Mouse (Mus musculus): ENCODE results near the gene Dupd1. TPM values are rescaled to one million over a fixed set of nuclear protein-coding genes. Genes with fewer than 3 reads are reported as not detected.

Gene Dupd1
- 0.14 TPM in 1 of 2 replicates, not detected in the other for polyA plus RNA-seq (2015; fragmentation: Nextera tagmentation; extraction: Ambion mirVana)

- no peaks in the 10 kb centered on the region for H3K36me3 ChIP-seq
- no peaks in the 10 kb centered on the region for H3K27me3 ChIP-seq
- peaks cover 2% of the 10 kb centered on the region for H3K4me1 ChIP-seq (replicated peaks)
- H3K4me3 ChIP-seq: no peak within 1 kb of the TSS
- WGBS: 74% methylated on average over 5 of the region's 5 CpGs
- H3K9ac ChIP-seq: no peak within 1 kb of the TSS
- no peak within 1 kb of the TSS for H3K4me2 ChIP-seq
- ATAC-seq (ENCODE audit: low FRiP score): no peak
- H3K9me3 ChIP-seq: no peaks in the 10 kb centered on the region
- no peak within 1 kb of the TSS for H3K27ac ChIP-seq
Observed at GRCm38 (mm10) chr14:21714486-21714885, at the start of gene Dupd1. Gene Dupd1 (minus strand): TSS chr14:21714576.

GRCm38 (mm10) chr14:21763736-21764135 is 49.4 kb upstream of the Dupd1 start:
- peaks cover 7% of the 10 kb centered on the region for H3K4me1 ChIP-seq (replicated peaks)
- no peak overlapping the region for H3K4me3 ChIP-seq
- no peak for ATAC-seq (ENCODE audit: low FRiP score)
- H3K4me2 ChIP-seq: no peak overlapping the region
- H3K9ac ChIP-seq: no peak overlapping the region
- H3K36me3 ChIP-seq: no peaks in the 10 kb centered on the region
- H3K9me3 ChIP-seq: no peaks in the 10 kb centered on the region
- WGBS: 91% methylated on average over 3 of the region's 3 CpGs
- no peaks in the 10 kb centered on the region for H3K27me3 ChIP-seq
- H3K27ac ChIP-seq: no peak overlapping the region

- H3K4me1 ChIP-seq (replicated peaks): no peaks in the 10 kb centered on the region
- 94% methylated on average over 9 of the region's 9 CpGs for whole genome bisulfite sequencing
- H3K27me3 ChIP-seq: no peaks in the 10 kb centered on the region
- no peak overlapping the region for H3K4me2 ChIP-seq
- H3K36me3 ChIP-seq: no peaks in the 10 kb centered on the region
- H3K4me3 ChIP-seq: no peak overlapping the region
- no peak overlapping the region for H3K27ac ChIP-seq
- no peaks in the 10 kb centered on the region for H3K9me3 ChIP-seq
- no peak overlapping the region for H3K9ac ChIP-seq
- ATAC-seq (ENCODE audit: low FRiP score): no peak
Observed at GRCm38 (mm10) chr14:21761560-21761959, 47.2 kb upstream of the Dupd1 start.

- no peak for ATAC-seq (ENCODE audit: low FRiP score)
- no peaks in the 10 kb centered on the region for H3K36me3 ChIP-seq
- peaks cover 22% of the 10 kb centered on the region for H3K4me1 ChIP-seq (replicated peaks)
- no peak overlapping the region for H3K27ac ChIP-seq
- no peak overlapping the region for H3K4me2 ChIP-seq
- no peaks in the 10 kb centered on the region for H3K27me3 ChIP-seq
- WGBS: 80% methylated on average over 4 of the region's 4 CpGs
- no peaks in the 10 kb centered on the region for H3K9me3 ChIP-seq
- no peak overlapping the region for H3K9ac ChIP-seq
- no peak overlapping the region for H3K4me3 ChIP-seq
Observed at GRCm38 (mm10) chr14:21753367-21753766, 39.0 kb upstream of the Dupd1 start.

- Histone ChIP-seq H3K4me3 (no peak overlapping the region), H3K4me2 (peak overlapping the region; percentile 70), H3K9me3 (no peaks in the 10 kb centered on the region), H3K9ac (peak overlapping the region; percentile 91; the same call in 1 of the 2 replicates), H3K27me3 (no peaks in the 10 kb centered on the region), H3K4me1 (replicated peaks) (peaks cover 22% of the 10 kb centered on the region), H3K27ac (no peak overlapping the region), H3K36me3 (no peaks in the 10 kb centered on the region)
- WGBS: 92% methylated on average over 3 of the region's 3 CpGs
- ATAC-seq (ENCODE audit: low FRiP score): no peak
Observed at GRCm38 (mm10) chr14:21752411-21752810, 38.0 kb upstream of the Dupd1 start.

- peak within 1 kb of the TSS; percentile 90 for H3K27ac ChIP-seq
- H3K9ac ChIP-seq: peak within 1 kb of the TSS; percentile 91
- no peaks in the 10 kb centered on the region for H3K36me3 ChIP-seq
- peak; percentile 77 for ATAC-seq (ENCODE audit: low FRiP score)
- peak within 1 kb of the TSS; percentile 70 for H3K4me2 ChIP-seq
- H3K4me3 ChIP-seq: peak within 1 kb of the TSS; percentile 94
- peaks cover 22% of the 10 kb centered on the region for H3K4me1 ChIP-seq (replicated peaks)
- H3K27me3 ChIP-seq: no peaks in the 10 kb centered on the region
- H3K9me3 ChIP-seq: no peaks in the 10 kb centered on the region
- WGBS: under 1% methylated on average over 26 of the region's 26 CpGs
Observed at GRCm38 (mm10) chr14:21750881-21751542, 36.6 kb upstream of the Dupd1 start, which contains the start of gene Dusp13. Gene Dusp13 (minus strand): TSS chr14:21751181.

- H3K36me3 ChIP-seq: no peaks in the 10 kb centered on the region
- peak within 1 kb of the TSS; percentile 91 for H3K9ac ChIP-seq
- H3K27me3 ChIP-seq: no peaks in the 10 kb centered on the region
- 6% methylated on average over 50 of the region's 52 CpGs for WGBS
- no peaks in the 10 kb centered on the region for H3K9me3 ChIP-seq
- H3K27ac ChIP-seq: peak within 1 kb of the TSS; percentile 90
- peaks cover 22% of the 10 kb centered on the region for H3K4me1 ChIP-seq (replicated peaks)
- peak; percentile 89 for ATAC-seq (ENCODE audit: low FRiP score)
- H3K4me2 ChIP-seq: peak within 1 kb of the TSS; percentile 70
- peak within 1 kb of the TSS; percentile 94 for H3K4me3 ChIP-seq
Observed at GRCm38 (mm10) chr14:21750008-21750880, 35.9 kb upstream of the Dupd1 start, which contains the start of gene Samd8. Gene Samd8 (plus strand): TSS chr14:21750531.

GRCm38 (mm10) chr14:21748142-21748870 is 33.9 kb upstream of the Dupd1 start:
- H3K27ac ChIP-seq: no peak overlapping the region
- no peaks in the 10 kb centered on the region for H3K27me3 ChIP-seq
- H3K4me1 ChIP-seq (replicated peaks): peaks cover 20% of the 10 kb centered on the region
- no peaks in the 10 kb centered on the region for H3K9me3 ChIP-seq
- 43% methylated on average over 15 of the region's 15 CpGs for WGBS
- H3K36me3 ChIP-seq: no peaks in the 10 kb centered on the region
- H3K4me3 ChIP-seq: no peak overlapping the region
- H3K9ac ChIP-seq: no peak overlapping the region
- ATAC-seq (ENCODE audit: low FRiP score): no peak
- H3K4me2 ChIP-seq: no peak overlapping the region

GRCm38 (mm10) chr14:21747436-21748141 is 33.2 kb upstream of the Dupd1 start:
- no peak overlapping the region for H3K27ac ChIP-seq
- 0 out of 2 replicates have a peak, but pooled peaks cover 2% of the 10 kb centered on the region for H3K27me3 ChIP-seq
- H3K9me3 ChIP-seq: no peaks in the 10 kb centered on the region
- no peak overlapping the region for H3K4me3 ChIP-seq
- no peak for ATAC-seq (ENCODE audit: low FRiP score)
- no peak overlapping the region for H3K4me2 ChIP-seq
- no peak overlapping the region for H3K9ac ChIP-seq
- H3K4me1 ChIP-seq (replicated peaks): peaks cover 15% of the 10 kb centered on the region
- 80% methylated on average over 14 of the region's 14 CpGs for WGBS
- H3K36me3 ChIP-seq: no peaks in the 10 kb centered on the region

- no peak overlapping the region for H3K9ac ChIP-seq
- H3K4me1 ChIP-seq (replicated peaks): peaks cover 7% of the 10 kb centered on the region
- 0 out of 2 replicates have a peak, but pooled peaks cover 2% of the 10 kb centered on the region for H3K27me3 ChIP-seq
- H3K36me3 ChIP-seq: no peaks in the 10 kb centered on the region
- no peak overlapping the region for H3K4me3 ChIP-seq
- no peak for ATAC-seq (ENCODE audit: low FRiP score)
- H3K4me2 ChIP-seq: no peak overlapping the region
- H3K27ac ChIP-seq: no peak overlapping the region
- 87% methylated on average over 2 of the region's 2 CpGs for WGBS
- no peaks in the 10 kb centered on the region for H3K9me3 ChIP-seq
Observed at GRCm38 (mm10) chr14:21746846-21747245, 32.5 kb upstream of the Dupd1 start.

- 0 out of 2 replicates have a peak, but pooled peaks cover 3% of the 10 kb centered on the region for H3K4me1 ChIP-seq (replicated peaks)
- H3K27ac ChIP-seq: no peak overlapping the region
- no peak overlapping the region for H3K9ac ChIP-seq
- ATAC-seq (ENCODE audit: low FRiP score): no peak
- no peaks in the 10 kb centered on the region for H3K36me3 ChIP-seq
- no peak overlapping the region for H3K4me3 ChIP-seq
- H3K9me3 ChIP-seq: no peaks in the 10 kb centered on the region
- 90% methylated on average over 8 of the region's 8 CpGs for WGBS
- H3K27me3 ChIP-seq: 0 out of 2 replicates have a peak, but pooled peaks cover 2% of the 10 kb centered on the region
- H3K4me2 ChIP-seq: no peak overlapping the region
Observed at GRCm38 (mm10) chr14:21746251-21746650, 31.9 kb upstream of the Dupd1 start.
